Mouse (Mus musculus) stomach, postnatal 0 days (tissue): ENCODE measurements around the gene Trim63. TPM values are rescaled to one million over a fixed set of nuclear protein-coding genes. Genes with fewer than 3 reads are reported as not detected.

Source experiments
- ATAC-seq: fragments of 200-750 bp; cut with Nextera tagmentation; 2 replicates; pipeline ENCODE4 v1.8.0; 2017; ENCODE audit not compliant: low FRiP score, low TSS enrichment
- DNase-seq: peaks from one replicate; pipeline ENCODE4 v3.0.0-alpha.2; 2016; ENCODE audit warnings: low spot score
- H3K27ac ChIP-seq: fragments of 300-500 bp; sonication (generic); replicated peaks from 2 replicates; pipeline ENCODE4 v1.5.1; 2014; ENCODE audit warnings: mild to moderate bottlenecking, control low read depth
- H3K27me3 ChIP-seq: fragments of 300-500 bp; sonication (generic); 2 replicates; pipeline ENCODE4 v1.6.1; 2014; ENCODE audit warnings: low read length; ENCODE audit not compliant: control insufficient read depth, insufficient read depth
- H3K36me3 ChIP-seq: fragments of 300-500 bp; sonication (generic); 2 replicates; pipeline ENCODE4 v1.6.1; 2014; ENCODE audit warnings: low read length, mixed read lengths; ENCODE audit not compliant: control insufficient read depth, insufficient read depth
- H3K4me1 ChIP-seq: fragments of 300-500 bp; sonication (generic); replicated peaks from 2 replicates; pipeline ENCODE4 v1.6.1; 2014; ENCODE audit warnings: antibody characterized with exemption; ENCODE audit not compliant: control insufficient read depth, insufficient read depth
- H3K4me2 ChIP-seq: fragments of 300-500 bp; sonication (generic); replicated peaks from 2 replicates; pipeline ENCODE4 v1.6.1; 2014; ENCODE audit warnings: low read depth, mild to moderate bottlenecking, control low read depth, moderate library complexity
- H3K4me3 ChIP-seq: fragments of 300-500 bp; sonication (generic); 2 replicates; pipeline ENCODE4 v1.5.1; 2014; ENCODE audit warnings: low read depth, low read length, control low read depth
- H3K9ac ChIP-seq: fragments of 300-500 bp; sonication (generic); 2 replicates; pipeline ENCODE4 v1.6.1; 2014; ENCODE audit warnings: mild to moderate bottlenecking, low read length, control low read depth, mixed read lengths
- H3K9me3 ChIP-seq: fragments of 300-500 bp; sonication (generic); 2 replicates; pipeline ENCODE4 v1.6.1; 2016; ENCODE audit warnings: low read length; ENCODE audit not compliant: control insufficient read depth
- CTCF ChIP-seq: IDR thresholded peaks from 2 replicates; pipeline ENCODE4 v1.5.1; 2016; ENCODE audit warnings: antibody characterized with exemption, low read depth, mild to moderate bottlenecking, moderate library complexity
- EP300 ChIP-seq: optimal IDR thresholded peaks from 2 replicates; pipeline ENCODE3; 2016; ENCODE audit warnings: antibody characterized with exemption
- WGBS: fragments of 180-500 bp; shearing (Covaris S2); extraction: QIAGEN DNeasy Blood & Tissue Kit; methylation state at CpG from one replicate; pipeline ENCODE4 v1.1.7; 2014; 5-methylcytosine and 5-hydroxymethylcytosine counted together
- polyA plus RNA-seq: library from polyadenylated mRNA; unstranded; fragments of >200 nt; fragmentation: Nextera tagmentation; extraction: Ambion mirVana; gene quantifications from 2 replicates; pipeline ENCODE4 v1.2.1, GENCODE M21; 2015

Trim63 gene
- polyA plus RNA-seq, 1 experiment from 2014 or later = 0.13 TPM

GRCm38 (mm10) chr4:134359649-134360048 lies 44.7 kb downstream of the Trim63 start:
- no peak for TF ChIP-seq CTCF
- TF ChIP-seq EP300 = no peak
- ATAC-seq = no peak

GRCm38 (mm10) chr4:134361215-134361614 lies 46.3 kb downstream of the Trim63 start:
- 0 out of 2 replicates have a peak, but pooled peaks have one; percentile 11 for ATAC-seq
- no peaks in the 10 kb centered on the region for H3K27me3 ChIP-seq
- H3K4me2 ChIP-seq = no peak overlapping the region
- DNase-seq = peak; percentile 31
- WGBS = 31% methylated on average over 5 of the region's 5 CpGs
- no peak overlapping the region for H3K4me3 ChIP-seq
- no peak overlapping the region for H3K9ac ChIP-seq
- no peak for TF ChIP-seq CTCF
- TF ChIP-seq EP300 = no peak
- no peaks in the 10 kb centered on the region for H3K9me3 ChIP-seq
- no peak overlapping the region for H3K27ac ChIP-seq
- no peaks in the 10 kb centered on the region for H3K36me3 ChIP-seq
- H3K4me1 ChIP-seq = no peaks in the 10 kb centered on the region

More at GRCm38 (mm10) chr4:134359649-134360048, 44.7 kb downstream of the Trim63 start:
- 64% methylated on average over 6 of the region's 6 CpGs for WGBS
- Histone ChIP-seq H3K4me3 (no peak overlapping the region), H3K36me3 (no peaks in the 10 kb centered on the region), H3K27ac (no peak overlapping the region), H3K9ac (no peak overlapping the region), H3K27me3 (no peaks in the 10 kb centered on the region), H3K9me3 (no peaks in the 10 kb centered on the region), H3K4me2 (no peak overlapping the region), H3K4me1 (no peaks in the 10 kb centered on the region)
- peak; percentile 35 for DNase-seq

GRCm38 (mm10) chr4:134362124-134362523 lies 47.2 kb downstream of the Trim63 start:
- no peak overlapping the region for H3K9ac ChIP-seq
- WGBS = 51% methylated on average over 9 of the region's 9 CpGs
- DNase-seq (no peak), ATAC-seq (no peak)
- TF ChIP-seq EP300 (no peak), CTCF (no peak)
- H3K4me3 ChIP-seq = no peak overlapping the region
- no peaks in the 10 kb centered on the region for H3K36me3 ChIP-seq
- H3K4me1 ChIP-seq = no peaks in the 10 kb centered on the region
- H3K27ac ChIP-seq = no peak overlapping the region
- no peak overlapping the region for H3K4me2 ChIP-seq
- H3K9me3 ChIP-seq = no peaks in the 10 kb centered on the region
- H3K27me3 ChIP-seq = no peaks in the 10 kb centered on the region

- TF ChIP-seq EP300 = no peak
- TF ChIP-seq CTCF = no peak
- H3K9ac ChIP-seq = no peak overlapping the region
- no peak overlapping the region for H3K27ac ChIP-seq
- H3K36me3 ChIP-seq = no peaks in the 10 kb centered on the region
- peak overlapping the region; percentile 29; the same call in 1 of the 2 replicates for H3K4me2 ChIP-seq
- H3K27me3 ChIP-seq = no peaks in the 10 kb centered on the region
- no peaks in the 10 kb centered on the region for H3K9me3 ChIP-seq
- ATAC-seq (peak; percentile 36; the same call in 1 of the 2 replicates), DNase-seq (no peak)
- 34% methylated on average over 9 of the region's 9 CpGs for WGBS
- no peaks in the 10 kb centered on the region for H3K4me1 ChIP-seq
- H3K4me3 ChIP-seq = no peak overlapping the region
These were observed 47.7 kb downstream of the Trim63 start for GRCm38 (mm10) chr4:134362586-134362985.

- ATAC-seq (no peak), DNase-seq (no peak)
- no peaks in the 10 kb centered on the region for H3K9me3 ChIP-seq
- no peaks in the 10 kb centered on the region; the same call in 1 of the 2 replicates for H3K27me3 ChIP-seq
- H3K9ac ChIP-seq = no peak overlapping the region
- TF ChIP-seq CTCF = no peak
- no peak for TF ChIP-seq EP300
- WGBS = 40% methylated on average over 5 of the region's 5 CpGs
- H3K4me3 ChIP-seq = no peak overlapping the region
- H3K4me2 ChIP-seq = no peak overlapping the region
- H3K36me3 ChIP-seq = no peaks in the 10 kb centered on the region
- H3K4me1 ChIP-seq = no peaks in the 10 kb centered on the region
- H3K27ac ChIP-seq = no peak overlapping the region
These were observed 50.4 kb downstream of the Trim63 start for GRCm38 (mm10) chr4:134365280-134365679.

GRCm38 (mm10) chr4:134370649-134371221 lies 55.8 kb downstream of the Trim63 start:
- H3K36me3 ChIP-seq = no peaks in the 10 kb centered on the region
- peaks cover 9% of the 10 kb centered on the region; the same call in 1 of the 2 replicates for H3K4me1 ChIP-seq
- H3K27me3 ChIP-seq = peaks cover 6% of the 10 kb centered on the region; the same call in 1 of the 2 replicates
- H3K9ac ChIP-seq = peak overlapping the region; percentile 2; the same call in 1 of the 2 replicates
- no peak overlapping the region for H3K27ac ChIP-seq
- DNase-seq (no peak), ATAC-seq (no peak)
- no peaks in the 10 kb centered on the region for H3K9me3 ChIP-seq
- peak overlapping the region; percentile 86 for H3K4me2 ChIP-seq
- WGBS = 2% methylated on average over 18 of the region's 18 CpGs
- H3K4me3 ChIP-seq = peak overlapping the region; percentile 45
- TF ChIP-seq CTCF (no peak), EP300 (no peak)
